Mouse (Mus musculus) urinary bladder, postnatal 14 days (tissue): ENCODE results near the gene Pdzd8.

Source experiments
- DNase-seq: peaks from one replicate; pipeline ENCODE4 v3.0.0; 2021; ENCODE audit warnings: low spot score

Pdzd8 gene

DNA sequence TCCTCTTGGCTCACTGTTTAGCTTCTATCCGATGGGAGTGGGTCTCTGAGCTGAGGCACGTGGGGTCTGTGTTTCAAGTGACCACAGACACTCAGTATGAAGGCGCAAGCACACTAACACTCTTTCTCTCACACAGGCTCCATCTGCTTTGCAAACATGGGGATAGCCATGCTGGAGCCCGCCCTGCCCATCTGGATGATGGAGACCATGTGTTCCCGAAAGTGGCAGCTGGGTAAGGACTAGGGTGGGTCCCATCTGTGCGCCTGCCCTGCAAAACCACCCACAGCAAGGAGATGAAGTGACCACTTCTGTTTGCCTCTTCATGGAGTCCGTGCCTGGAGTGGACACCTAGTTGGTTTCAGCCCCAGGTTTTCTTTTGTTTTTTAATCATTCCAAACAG lies 69.2 kb downstream of the Pdzd8 start:
- no peak for DNase-seq

DNA sequence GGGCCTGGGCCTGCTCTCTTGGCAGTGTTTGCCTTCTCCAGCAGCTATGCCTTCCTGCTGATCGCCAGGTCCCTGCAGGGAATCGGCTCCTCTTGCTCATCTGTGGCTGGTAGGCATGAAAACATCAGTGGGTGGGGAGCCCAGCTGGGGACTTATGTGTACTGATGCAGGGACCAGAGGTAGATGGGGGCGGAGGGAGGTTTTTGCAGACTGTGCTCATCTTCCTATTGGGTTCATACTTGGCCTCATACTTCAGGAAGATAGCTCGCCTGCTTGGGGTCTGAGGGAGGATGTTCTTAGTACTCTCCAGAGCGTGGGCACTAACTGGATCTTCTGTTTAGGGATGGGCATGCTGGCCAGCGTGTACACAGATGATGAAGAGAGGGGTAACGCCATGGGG lies 72.4 kb downstream of the Pdzd8 start:
- DNase-seq = no peak

DNA sequence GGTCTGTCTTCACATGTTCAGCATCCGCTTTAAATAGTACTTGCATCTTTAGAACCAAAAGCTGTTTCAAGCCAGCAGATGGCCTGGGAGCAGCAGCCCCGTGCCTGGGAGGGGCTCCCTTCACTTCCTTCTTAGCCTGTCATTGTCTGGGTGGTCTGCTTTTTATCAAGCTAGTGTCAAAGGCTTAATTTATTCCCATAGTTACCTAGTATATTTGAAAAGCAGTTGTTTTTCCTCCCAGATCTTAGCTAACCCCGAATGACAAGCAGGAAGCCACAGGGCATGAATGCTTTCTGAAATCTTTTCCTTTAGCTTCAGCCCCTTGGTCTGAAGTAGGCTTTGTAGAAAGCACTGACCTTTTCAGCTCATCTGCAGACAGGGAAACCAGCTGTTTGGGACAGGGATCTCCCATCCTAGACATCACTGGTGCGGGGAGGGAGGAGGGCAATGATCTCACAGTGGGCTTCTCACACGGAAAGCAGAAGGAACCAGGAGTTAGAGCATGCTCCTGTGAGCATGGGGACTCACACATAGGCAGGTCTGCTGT lies 78.1 kb downstream of the Pdzd8 start:
- DNase-seq = no peak

DNA sequence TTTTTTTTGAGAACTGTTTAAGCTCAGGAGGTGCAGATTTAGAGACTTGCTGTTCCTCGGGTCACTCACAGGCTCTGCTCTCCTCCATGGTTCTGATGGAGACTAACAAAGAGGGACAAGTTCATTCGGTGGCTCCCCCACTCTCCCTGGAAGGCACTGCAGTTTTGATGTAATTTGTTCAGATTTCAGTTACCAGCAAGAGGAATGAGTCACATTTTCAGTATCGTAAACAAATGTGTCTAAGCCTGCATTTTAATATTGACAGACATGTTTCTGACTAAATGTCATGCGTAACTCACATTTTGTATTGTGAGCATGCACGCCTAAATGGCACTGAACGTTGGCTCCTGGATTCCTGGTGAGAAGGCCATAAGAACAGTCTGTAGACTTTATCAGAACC lies 79.7 kb downstream of the Pdzd8 start:
- DNase-seq = no peak

DNA sequence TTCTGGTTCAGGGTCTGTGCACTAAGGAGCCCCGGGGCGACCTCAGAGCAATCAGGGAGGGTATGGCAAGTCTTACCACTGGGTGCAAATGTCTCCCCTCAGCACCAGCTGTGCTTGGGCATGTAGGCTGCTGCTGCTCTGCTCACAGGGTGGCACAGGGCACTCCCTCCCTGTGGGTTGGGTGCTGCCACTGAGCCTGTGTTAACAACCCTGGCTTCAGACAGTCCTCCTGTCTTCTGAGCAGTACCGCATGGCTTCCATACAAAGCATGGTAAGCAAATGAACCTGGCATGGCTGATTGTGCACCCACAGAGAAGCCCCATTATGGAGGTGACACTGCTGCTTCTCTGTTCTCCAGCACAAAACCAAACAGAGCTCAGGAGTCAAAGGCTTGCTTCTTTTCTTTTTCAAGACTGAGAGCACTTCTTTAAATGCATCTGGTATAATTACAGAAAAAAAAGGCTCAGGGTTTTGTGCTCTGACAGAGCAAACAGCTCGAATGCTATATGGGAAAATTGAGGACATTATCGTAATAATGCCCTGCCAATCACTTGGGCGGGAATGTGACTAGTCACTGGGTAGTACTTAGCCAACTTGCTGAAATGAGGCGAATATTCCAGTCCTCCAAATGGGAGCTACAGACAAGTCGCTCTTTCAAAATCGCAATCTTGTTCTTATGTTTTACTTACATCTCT lies 80.6 kb downstream of the Pdzd8 start:
- no peak for DNase-seq

DNA sequence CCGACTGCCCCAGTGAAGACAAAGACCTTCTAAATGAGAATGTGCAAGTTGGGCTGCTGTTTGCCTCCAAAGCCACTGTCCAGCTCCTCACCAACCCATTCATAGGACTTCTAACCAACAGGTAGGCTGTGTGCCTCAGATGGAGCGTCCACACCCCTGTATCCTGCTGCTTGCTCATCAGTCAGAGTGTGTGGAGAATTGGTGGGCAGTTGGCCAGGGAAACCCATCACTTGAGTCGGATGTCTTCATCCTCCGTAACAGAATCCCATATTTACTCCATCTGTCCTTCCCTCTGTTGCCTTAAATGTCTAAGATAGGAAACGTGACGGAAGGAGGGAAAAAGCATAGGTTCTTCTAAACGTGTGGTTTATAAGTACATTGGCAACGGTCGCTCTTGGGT lies 82.4 kb downstream of the Pdzd8 start:
- DNase-seq = no peak

DNA sequence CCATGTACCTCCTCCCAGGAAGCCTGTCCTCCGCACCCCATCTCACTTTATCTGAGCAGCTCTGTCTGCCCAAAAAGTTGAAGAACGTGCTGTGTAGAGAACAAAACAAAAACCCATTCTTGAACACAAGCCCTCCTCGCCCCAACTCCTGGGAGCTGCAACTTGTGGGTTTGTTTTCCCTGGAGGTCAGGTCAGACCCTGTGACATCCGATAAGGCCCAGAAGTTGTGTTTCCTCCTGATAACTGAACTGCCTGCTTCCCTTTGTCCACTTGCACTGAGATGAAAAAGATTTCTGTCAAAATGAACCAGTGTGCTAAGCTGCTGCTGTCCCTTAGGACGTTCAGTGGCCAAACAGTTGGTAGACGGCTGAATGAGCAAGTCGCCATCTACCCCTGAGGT lies 84.0 kb downstream of the Pdzd8 start:
- no peak for DNase-seq

DNA sequence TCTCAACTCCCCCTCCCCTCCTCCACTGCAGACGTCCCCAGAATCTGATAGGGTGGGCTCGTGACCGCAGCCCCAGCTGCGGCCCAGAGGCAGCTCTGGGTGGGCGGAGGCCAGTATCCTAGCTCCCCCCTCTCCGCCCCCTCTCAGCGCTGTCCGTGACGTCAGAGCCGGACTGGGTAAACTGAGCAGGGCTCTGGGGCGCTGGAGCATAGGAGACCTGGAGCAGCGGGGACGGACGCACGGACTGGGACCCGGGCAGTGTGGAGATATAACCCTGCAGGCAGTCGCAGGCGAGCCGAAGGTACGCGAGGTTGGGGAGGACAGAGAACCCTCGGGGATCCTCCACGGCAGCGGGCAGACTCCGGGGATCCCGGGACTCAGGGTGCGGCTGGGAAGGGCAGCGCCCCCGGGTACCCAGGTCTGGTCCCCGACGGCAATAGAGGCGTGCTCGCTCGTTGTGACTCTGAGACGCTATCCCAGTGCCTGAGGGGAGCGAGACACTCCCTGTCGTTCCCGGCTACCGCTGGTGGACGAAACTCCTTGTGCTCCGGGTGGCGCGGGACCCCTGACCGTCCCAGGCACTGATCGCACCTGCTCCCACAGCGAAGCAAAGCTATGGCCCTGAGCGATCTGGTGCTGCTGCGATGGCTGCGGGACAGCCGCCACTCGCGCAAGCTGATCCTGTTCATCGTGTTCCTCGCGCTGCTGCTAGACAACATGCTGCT lies 84.7 kb downstream of the Pdzd8 start, which contains the start of gene Slc18a2:
Slc18a2 (plus strand) TSS at position 179 of the 725 bp plus-strand sequence.
- no peak for DNase-seq

DNA sequence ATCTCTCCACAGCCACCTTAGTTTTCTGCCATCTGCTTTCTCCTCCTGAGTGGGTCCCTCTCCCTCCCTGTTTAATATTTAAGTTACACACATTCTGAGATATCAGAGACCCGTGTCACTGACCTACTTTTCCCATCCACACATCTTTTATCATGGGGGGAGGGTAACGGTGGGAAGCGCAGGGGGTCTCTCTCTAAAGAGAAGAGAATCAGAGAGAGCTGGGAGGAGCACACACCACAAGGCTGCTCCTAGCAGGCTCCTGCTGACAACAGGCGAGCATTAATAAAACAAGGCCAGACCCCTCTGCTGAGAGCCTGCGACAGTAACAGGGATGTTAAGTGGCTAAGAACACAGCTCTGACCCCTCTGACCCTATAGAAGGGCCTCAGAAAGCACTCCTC lies 85.9 kb downstream of the Pdzd8 start:
- DNase-seq = no peak

DNA sequence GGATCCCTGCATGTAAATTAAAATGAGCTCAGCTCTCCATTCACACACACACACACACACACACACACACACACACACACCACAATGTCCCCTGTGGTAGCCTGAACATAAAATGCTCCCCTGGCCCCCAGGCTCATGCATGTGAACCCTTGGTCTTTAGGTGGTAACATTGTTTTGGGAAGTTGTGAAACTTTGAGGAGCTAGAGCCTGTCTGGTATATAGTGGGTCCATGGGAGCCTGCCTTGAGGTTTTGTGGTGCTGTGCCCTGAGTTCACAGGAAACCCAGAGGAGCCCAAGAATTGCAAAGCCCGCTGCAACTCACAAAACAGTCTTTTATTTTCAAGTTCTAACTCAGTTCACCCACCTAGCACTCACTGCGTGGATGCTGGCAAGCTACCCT lies 92.9 kb downstream of the Pdzd8 start:
- DNase-seq = no peak

DNA sequence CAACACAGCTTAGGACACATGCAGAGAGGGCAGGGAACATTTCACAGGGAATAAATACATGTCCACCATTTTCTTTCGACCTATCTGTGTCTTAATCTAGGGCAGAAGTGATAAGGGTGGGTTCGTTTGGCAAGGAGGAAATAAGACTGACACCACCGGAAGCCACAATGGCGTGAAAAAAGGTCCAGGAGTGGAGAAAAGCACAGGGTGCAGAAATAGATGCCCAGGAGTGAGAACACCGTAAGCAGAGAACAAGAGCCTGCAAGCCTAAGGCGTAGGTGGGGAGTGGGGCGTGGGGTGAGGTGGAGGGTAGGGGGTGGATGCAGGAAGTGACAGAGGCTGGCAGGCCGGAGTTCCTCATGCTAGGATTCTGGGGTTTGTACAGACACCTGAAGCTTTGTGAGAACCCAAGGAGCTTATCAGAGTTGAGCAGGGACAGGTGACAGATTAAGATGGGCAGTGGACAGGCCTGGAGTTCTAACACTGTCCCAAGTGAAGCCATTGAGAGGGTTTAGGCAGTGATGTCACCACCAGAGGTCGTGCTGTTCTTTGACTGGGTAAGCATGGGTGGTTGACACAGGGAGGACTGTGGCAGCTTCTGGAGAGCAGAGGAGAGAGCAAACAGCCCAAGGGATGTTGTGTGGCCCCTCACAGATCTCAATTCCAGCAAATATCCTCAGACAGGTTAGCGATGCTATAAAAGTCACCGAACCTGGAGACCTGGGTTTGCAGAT lies 96.9 kb downstream of the Pdzd8 start:
- no peak for DNase-seq

DNA sequence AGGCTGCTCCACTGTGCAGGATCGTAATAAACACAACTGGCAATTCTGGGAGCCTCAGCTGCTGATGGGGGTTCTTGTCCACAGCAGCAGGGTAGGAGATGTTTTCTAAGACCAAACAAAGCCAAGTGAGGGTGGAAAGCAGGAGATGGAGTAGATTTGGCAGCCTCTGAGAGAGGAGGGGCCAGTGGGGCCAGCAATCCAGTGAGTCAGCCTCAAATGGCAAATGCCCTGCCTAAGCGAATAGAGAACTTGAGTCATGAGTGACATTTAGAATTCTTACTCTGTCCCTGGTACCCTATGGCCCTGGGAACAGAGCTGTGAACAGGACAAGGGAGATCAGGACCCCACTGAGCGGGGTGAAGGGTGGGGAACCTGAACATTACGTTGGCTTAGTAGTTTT lies 97.4 kb downstream of the Pdzd8 start:
- no peak for DNase-seq
